Comparison of ENCODE assay signal across 23 mouse cellular contexts in the genomic region with DNA sequence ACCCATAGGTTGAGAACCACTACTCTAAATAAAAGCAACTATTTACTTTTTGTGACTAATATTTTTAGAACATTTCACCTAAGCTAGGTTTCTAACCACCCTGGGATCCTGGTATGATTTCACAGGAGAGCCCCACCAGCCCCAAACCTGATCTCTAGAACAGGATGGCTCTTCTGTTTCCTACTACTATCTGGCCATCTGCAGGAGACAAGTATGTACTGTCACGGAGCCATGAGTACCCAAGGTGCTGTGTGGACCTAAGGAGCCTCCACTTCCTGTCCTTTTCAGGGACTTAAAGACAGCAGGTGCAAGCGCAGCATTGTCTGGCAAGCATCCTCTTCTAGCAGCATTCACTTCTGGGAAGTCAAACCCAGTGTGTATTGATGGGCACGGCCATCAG. TPM values are rescaled to one million over a fixed set of nuclear protein-coding genes. Genes with fewer than 3 reads are reported as not detected.
DNase-seq lines count a peak whose midpoint lies in the region; ATAC-seq lines count a peak whose summit lies in the region.
"Had no signal": no experiment of that assay in that cellular context is flagged by ENCODE, and none has a peak within 500 bp of the region (broad histone marks: within the 10 kb centered on the region; RNA-seq: fewer than 3 reads in every experiment).

No protein-coding gene starts in this region.

- DNase-seq in thymus, postnatal 0 days (ENCODE audit: low spot score), result peak; percentile 10
- DNase-seq in thymus, postnatal 4 days, result no peak
- DNase-seq in adrenal gland, postnatal 10 days, result no peak
- DNase-seq in cerebellum, adult 18-20 months, result no peak
- DNase-seq: adrenal gland, postnatal 14 days; cerebellum, adult 11-12 months; cerebellum, adult 9-10 months; cerebellum, postnatal 14 days; embryo, embryonic 11 days; gastrocnemius, postnatal 25 days; heart, adult 2 months had no signal

- ATAC-seq in common myeloid progenitor, adult 5-6 weeks (replicated peaks; ENCODE audit: low read depth, poor library complexity, severe bottlenecking), result peak; percentile 58
- peak; percentile 61 for ATAC-seq in megakaryocyte progenitor cell, adult 5-6 weeks (replicated peaks; ENCODE audit: poor library complexity)
- ATAC-seq: activated CD4-positive, CD25-positive, alpha-beta regulatory T cell, adult 4 months; forebrain, embryonic 15.5 days; intestine, postnatal 0 days had no signal

RNA-seq across cellular contexts. Expression of gene Ndufb2, which starts 9.5 kb away (rescaled TPM):
- polyA plus RNA-seq in thymus, postnatal 0 days (2015; fragmentation: Nextera tagmentation; extraction: Ambion mirVana), result 335 and 367 TPM in 2 replicates
- total RNA-seq in common myeloid progenitor, adult 5-6 weeks (2017), result 45.4 and 74.5 TPM in 2 replicates
- 129 and 139 TPM in 2 replicates for total RNA-seq in megakaryocyte progenitor cell, adult 5-6 weeks (2015)
- total RNA-seq in megakaryocyte progenitor cell, adult 5-6 weeks (2017), result 78.8 and 107 TPM in 2 replicates
- 100 to 1,000 TPM; 335 to 373 TPM for total RNA-seq in adrenal gland, postnatal 10 days (2021)

RNA-seq across cellular contexts. Expression of gene Gm42420, which starts 16.3 kb away (rescaled TPM):
- polyA plus RNA-seq in thymus, postnatal 0 days (2015; fragmentation: Nextera tagmentation; extraction: Ambion mirVana), result 2.3 and 2.7 TPM in 2 replicates
- 2.3 TPM in 1 of 2 replicates, not detected in the other for total RNA-seq in common myeloid progenitor, adult 5-6 weeks (2017)
- 6.5 and 7.1 TPM in 2 replicates for total RNA-seq in megakaryocyte progenitor cell, adult 5-6 weeks (2015)
- not detected in 2 replicates for total RNA-seq in megakaryocyte progenitor cell, adult 5-6 weeks (2017)
- total RNA-seq in adrenal gland, postnatal 10 days (2021), result 1 to 10 TPM; 1.0 to 1.3 TPM
- total RNA-seq: ES-E14; gastrocnemius, postnatal 25 days; heart, adult 2 months; heart, postnatal 25 days had no signal
- polyA plus RNA-seq: C2C12; embryonic facial prominence, embryonic 10.5 days; embryonic facial prominence, embryonic 13.5 days; erythroblast, embryonic 14.5 days; heart, embryonic 14.5 days had no signal

RNA-seq across cellular contexts. Expression of gene Adck2, which starts 28.2 kb away (rescaled TPM):
- polyA plus RNA-seq in thymus, postnatal 0 days (2015; fragmentation: Nextera tagmentation; extraction: Ambion mirVana), result 27.9 and 29.0 TPM in 2 replicates
- total RNA-seq in common myeloid progenitor, adult 5-6 weeks (2017), result 7.7 and 9.6 TPM in 2 replicates
- total RNA-seq in megakaryocyte progenitor cell, adult 5-6 weeks (2015), result 7.5 and 7.6 TPM in 2 replicates
- 5.6 and 7.3 TPM in 2 replicates for total RNA-seq in megakaryocyte progenitor cell, adult 5-6 weeks (2017)
- total RNA-seq in adrenal gland, postnatal 10 days (2021), result 10 to 100 TPM; 22.2 to 35.0 TPM

RNA-seq across cellular contexts. Expression of gene Dennd2a, which starts 44.2 kb away (rescaled TPM):
- 2.1 and 2.6 TPM in 2 replicates for polyA plus RNA-seq in thymus, postnatal 0 days (2015; fragmentation: Nextera tagmentation; extraction: Ambion mirVana)
- not detected in 2 replicates for total RNA-seq in common myeloid progenitor, adult 5-6 weeks (2017)
- total RNA-seq in megakaryocyte progenitor cell, adult 5-6 weeks (2015), result 1.1 TPM in 1 of 2 replicates, not detected in the other
- total RNA-seq in megakaryocyte progenitor cell, adult 5-6 weeks (2017), result 0.46 TPM in 1 of 2 replicates, not detected in the other
- total RNA-seq in adrenal gland, postnatal 10 days (2021), result 10 to 100 TPM; 14.3 to 16.0 TPM
- polyA plus RNA-seq: erythroblast, embryonic 14.5 days had no signal
